Mouse (Mus musculus) midbrain, embryonic 11.5 days (tissue): ENCODE measurements around the gene Gm20917. TPM values are rescaled to one million over a fixed set of nuclear protein-coding genes. Genes with fewer than 3 reads are reported as not detected.
"Not testable (repeated sequence)": the region's sequence is repeated elsewhere in the genome, so short reads cannot be mapped to it uniquely, and the experiment has no call there.

Source experiments
- ATAC-seq: fragments of 200-750 bp; cut with Nextera tagmentation; 2 replicates; pipeline ENCODE4 v1.8.0; 2017; ENCODE audit warnings: moderate TSS enrichment, moderate library complexity; ENCODE audit not compliant: low FRiP score
- DNase-seq: peaks from one replicate; pipeline ENCODE4 v3.0.0; 2015; ENCODE audit warnings: low spot score; ENCODE audit errors: missing footprints
- H3K27ac ChIP-seq: fragments of 300-500 bp; sonication (generic); 2 replicates; pipeline ENCODE4 v1.5.1; 2014; ENCODE audit warnings: low read depth, low read length
- H3K27me3 ChIP-seq: fragments of 300-500 bp; sonication (generic); 2 replicates; pipeline ENCODE4 v1.6.1; 2014; ENCODE audit warnings: mild to moderate bottlenecking, low read length, moderate library complexity, mixed read lengths; ENCODE audit not compliant: control insufficient read depth, insufficient read depth
- H3K36me3 ChIP-seq: fragments of 300-500 bp; sonication (generic); 2 replicates; pipeline ENCODE4 v1.6.1; 2014; ENCODE audit warnings: mild to moderate bottlenecking, low read length, moderate library complexity, mixed read lengths; ENCODE audit not compliant: control insufficient read depth, insufficient read depth
- H3K4me1 ChIP-seq: fragments of 300-500 bp; sonication (generic); 2 replicates; pipeline ENCODE4 v1.6.1; 2014; ENCODE audit warnings: low read length; ENCODE audit not compliant: control insufficient read depth, insufficient read depth
- H3K4me2 ChIP-seq: fragments of 300-500 bp; sonication (generic); 2 replicates; pipeline ENCODE4 v1.6.1; 2014; ENCODE audit warnings: mild to moderate bottlenecking, moderate library complexity
- H3K4me3 ChIP-seq: fragments of 300-500 bp; sonication (generic); 2 replicates; pipeline ENCODE4 v1.5.1; 2014; ENCODE audit warnings: low read depth, low read length
- H3K9ac ChIP-seq: fragments of 300-500 bp; sonication (generic); 2 replicates; pipeline ENCODE4 v1.6.1; 2014; ENCODE audit warnings: low read length
- H3K9me3 ChIP-seq: fragments of 300-500 bp; sonication (generic); 2 replicates; pipeline ENCODE4 v1.6.1; 2016; ENCODE audit warnings: low read length; ENCODE audit not compliant: control insufficient read depth
- WGBS: fragments of 180-500 bp; shearing (Covaris S2); extraction: QIAGEN DNeasy Blood & Tissue Kit; methylation state at CpG from one replicate; pipeline ENCODE4 v1.1.7; 2014; 5-methylcytosine and 5-hydroxymethylcytosine counted together
- polyA plus RNA-seq: library from polyadenylated mRNA; unstranded; fragments of >200 nt; fragmentation: Nextera tagmentation; extraction: Ambion mirVana; gene quantifications from 2 replicates; pipeline ENCODE4 v1.2.1, GENCODE M21; 2014

The Gm20917 gene
- not detected in 2 replicates for polyA plus RNA-seq

GRCm38 (mm10) chrY:79151022-79151421 is at the start of gene Gm20917:
Gene Gm20917, minus strand, starts transcription at chrY:79151122.
- not testable (repeated sequence) for H3K9ac ChIP-seq, ATAC-seq, H3K4me3 ChIP-seq, DNase-seq, H3K4me2 ChIP-seq, H3K27me3 ChIP-seq, H3K9me3 ChIP-seq, H3K36me3 ChIP-seq, H3K4me1 ChIP-seq, H3K27ac ChIP-seq
- no CpG with 5 or more reads among the region's 4 CpGs for WGBS

Other genes with a start within 250 kb of the Gm20917 start
- gene Gm20916, start 168.4 kb upstream of the Gm20917 start, polyA plus RNA-seq = not detected in 2 replicates